Mouse (Mus musculus): ENCODE data around the gene Zc2hc1b. TPM values are rescaled to one million over a fixed set of nuclear protein-coding genes. Genes with fewer than 3 reads are reported as not detected.

Zc2hc1b gene
- polyA plus RNA-seq, 1 experiment, result not detected

DNA sequence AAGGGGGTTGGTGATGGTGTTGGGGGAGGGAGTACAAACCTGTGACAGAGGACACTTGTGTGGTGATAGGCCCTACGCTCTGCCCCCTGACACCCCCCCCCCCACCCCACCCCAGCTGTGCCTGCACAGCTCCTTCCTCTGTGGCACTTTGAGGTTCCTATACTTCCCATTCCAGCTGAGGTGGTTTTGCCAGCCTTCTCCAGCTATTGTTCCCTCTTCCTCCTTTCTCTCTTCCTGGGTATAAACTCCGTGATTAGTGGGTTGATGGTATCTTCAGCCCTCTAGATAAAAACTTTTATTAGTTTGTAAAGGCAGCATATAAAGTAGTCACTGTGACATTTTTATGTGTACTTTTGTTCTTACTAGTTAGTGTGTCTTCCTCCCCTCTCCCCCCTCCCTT lies 58.5 kb downstream of the Zc2hc1b start:
- no peak for DNase-seq
- no peak overlapping the region for H3K27ac ChIP-seq (ENCODE audit: insufficient read depth, low read length)
- no peak overlapping the region for H3K4me3 ChIP-seq (replicated peaks; ENCODE audit: insufficient read depth, low read depth, low read length)
- WGBS, result 84% methylated on average over 2 of the region's 2 CpGs
- no peaks in the 10 kb centered on the region for H3K27me3 ChIP-seq (ENCODE audit: control insufficient read depth, insufficient read depth, low read length)
- H3K4me1 ChIP-seq (ENCODE audit: control insufficient read depth, insufficient read depth, low read length), result no peaks in the 10 kb centered on the region
- TF ChIP-seq POLR2A (IDR thresholded peaks at IDR 0.05; ENCODE audit: borderline replicate concordance, insufficient read depth, low read length) (no peak), CTCF (IDR thresholded peaks at IDR 0.05; ENCODE audit: borderline replicate concordance, insufficient read depth, low read depth, low read length) (no peak)

DNA sequence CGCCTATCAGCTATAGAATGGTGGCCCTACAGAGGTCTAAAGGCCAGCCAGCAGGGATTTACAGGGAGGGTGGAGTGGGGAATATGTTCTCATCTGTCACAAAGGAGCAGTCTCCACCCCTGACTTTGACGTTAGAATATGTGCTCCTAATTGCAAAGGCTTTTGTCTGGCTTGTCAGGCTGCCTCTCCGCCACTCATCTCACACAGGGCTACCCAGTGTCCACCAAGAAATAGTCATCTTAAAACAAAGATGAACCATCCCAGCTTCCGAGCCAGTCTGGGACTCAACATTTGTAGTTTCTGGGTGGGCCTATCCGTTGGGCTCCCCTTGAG lies 59.1 kb downstream of the Zc2hc1b start:
- Histone ChIP-seq H3K27me3 (ENCODE audit: control insufficient read depth, insufficient read depth, low read length) (no peaks in the 10 kb centered on the region), H3K4me3 (replicated peaks; ENCODE audit: insufficient read depth, low read depth, low read length) (no peak overlapping the region), H3K4me1 (ENCODE audit: control insufficient read depth, insufficient read depth, low read length) (no peaks in the 10 kb centered on the region), H3K27ac (ENCODE audit: insufficient read depth, low read length) (no peak overlapping the region)
- WGBS, result 56% methylated on average over 5 of the region's 5 CpGs
- TF ChIP-seq POLR2A (IDR thresholded peaks at IDR 0.05; ENCODE audit: borderline replicate concordance, insufficient read depth, low read length) (no peak), CTCF (IDR thresholded peaks at IDR 0.05; ENCODE audit: borderline replicate concordance, insufficient read depth, low read depth, low read length) (no peak)
- no peak for DNase-seq

DNA sequence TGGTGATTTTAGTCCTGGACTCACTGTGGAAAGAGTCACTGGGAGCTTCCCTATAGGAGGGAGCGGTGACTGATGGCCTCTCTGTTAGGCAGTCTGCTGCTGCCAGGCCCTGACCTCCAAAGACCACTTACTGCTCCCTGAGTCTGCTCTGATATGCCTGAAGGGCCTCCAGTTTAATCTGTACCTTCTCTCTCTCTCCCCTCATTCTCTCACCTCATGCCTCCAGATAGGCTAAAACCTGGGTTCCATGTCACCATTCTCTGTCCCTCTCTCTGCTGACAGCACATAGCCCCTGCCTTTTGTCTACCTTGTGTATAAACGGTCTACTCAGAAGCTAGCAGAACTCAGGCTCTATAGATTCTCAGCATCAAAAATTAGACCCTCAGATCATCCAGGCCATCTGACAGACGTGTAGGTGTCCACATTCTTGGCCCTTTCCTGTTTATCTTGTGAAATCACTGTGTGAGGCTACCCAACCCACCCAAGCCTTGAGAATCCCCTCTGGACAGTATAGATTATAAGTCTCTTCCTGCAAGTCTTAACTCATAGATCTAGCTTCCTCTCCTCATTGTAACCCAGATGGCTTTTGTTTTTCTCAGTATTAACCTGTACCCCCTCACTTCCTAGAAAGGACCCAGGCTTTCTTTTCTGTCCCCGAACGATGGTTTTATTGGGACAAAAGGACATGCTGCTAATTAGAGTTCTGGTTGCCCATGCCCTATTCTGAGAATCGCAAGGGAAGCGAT lies 59.6 kb downstream of the Zc2hc1b start:
- DNase-seq, result no peak
- H3K4me3 ChIP-seq (replicated peaks; ENCODE audit: insufficient read depth, low read depth, low read length), result no peak overlapping the region
- TF ChIP-seq POLR2A (IDR thresholded peaks at IDR 0.05; ENCODE audit: borderline replicate concordance, insufficient read depth, low read length) (no peak), CTCF (IDR thresholded peaks at IDR 0.05; ENCODE audit: borderline replicate concordance, insufficient read depth, low read depth, low read length) (no peak)
- no peaks in the 10 kb centered on the region for H3K27me3 ChIP-seq (ENCODE audit: control insufficient read depth, insufficient read depth, low read length)
- WGBS, result 63% methylated on average over 7 of the region's 7 CpGs
- no peak overlapping the region for H3K27ac ChIP-seq (ENCODE audit: insufficient read depth, low read length)
- H3K4me1 ChIP-seq (ENCODE audit: control insufficient read depth, insufficient read depth, low read length), result no peaks in the 10 kb centered on the region

DNA sequence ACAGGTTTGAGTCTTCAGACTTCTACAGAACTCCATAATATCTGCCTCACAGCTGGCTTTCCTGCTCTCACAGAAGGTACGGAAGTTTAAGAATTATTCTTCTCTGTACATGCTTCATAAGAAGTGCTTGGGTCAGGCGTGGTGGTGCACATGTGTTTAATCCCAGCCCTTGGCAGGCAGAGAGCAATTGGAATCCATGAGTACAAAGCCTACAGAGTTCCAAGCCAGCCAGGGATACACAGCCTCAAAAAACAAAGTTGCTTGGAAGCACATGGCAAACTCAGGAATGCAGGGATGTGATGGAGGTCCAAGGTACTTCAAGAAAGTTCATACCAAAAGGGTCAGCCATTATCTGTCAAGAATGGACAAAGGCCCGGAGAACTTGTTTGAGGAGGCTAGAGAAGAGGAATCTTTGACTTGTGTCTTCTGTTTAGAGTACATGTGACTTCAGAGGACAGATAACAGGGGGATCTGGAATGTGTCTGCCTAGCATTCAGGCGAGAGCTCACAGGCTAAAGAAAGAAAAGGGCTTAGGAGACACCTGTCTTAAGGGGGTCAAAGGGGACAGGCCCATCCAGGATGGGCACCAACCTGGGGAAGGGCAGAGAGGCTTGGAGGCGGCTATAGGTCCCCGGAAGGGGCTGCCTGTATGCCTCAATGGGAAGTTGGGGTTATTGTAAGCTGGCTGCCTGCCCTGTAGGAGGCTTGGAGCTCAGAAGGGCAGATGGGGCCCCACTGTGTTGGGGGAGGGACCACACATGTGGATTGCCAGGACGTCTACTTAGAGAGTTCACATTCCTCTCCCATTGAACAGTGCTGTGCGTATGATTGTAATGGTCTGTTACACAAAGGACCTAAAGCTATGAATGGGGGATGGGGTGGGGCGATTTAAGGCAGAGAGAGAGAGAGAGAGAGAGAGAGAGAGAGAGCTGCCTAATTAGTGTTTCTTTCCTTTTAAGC lies 60.8 kb downstream of the Zc2hc1b start:
- TF ChIP-seq POLR2A (IDR thresholded peaks at IDR 0.05; ENCODE audit: borderline replicate concordance, insufficient read depth, low read length), result no peak
- TF ChIP-seq CTCF (IDR thresholded peaks at IDR 0.05; ENCODE audit: borderline replicate concordance, insufficient read depth, low read depth, low read length), result no peak

DNA sequence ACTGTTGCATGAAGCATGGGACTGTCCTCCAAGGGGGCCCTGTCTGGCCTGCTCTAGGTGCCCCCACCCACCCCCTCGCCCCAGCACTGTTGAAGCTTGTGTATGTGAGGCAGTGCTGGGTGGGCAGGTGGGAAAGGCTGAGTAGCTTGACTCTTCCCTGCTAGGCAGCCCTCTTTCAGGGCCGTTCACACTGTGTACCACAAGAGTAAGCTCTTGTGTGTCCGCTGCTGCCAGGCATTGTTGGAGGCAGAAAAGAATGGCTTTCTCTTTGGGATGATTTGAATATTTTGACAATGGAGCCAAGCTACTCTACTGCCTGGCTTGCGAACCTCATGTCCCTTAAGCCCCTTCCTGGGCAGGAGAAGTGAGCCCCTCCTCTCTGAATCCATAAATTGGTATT lies 62.8 kb downstream of the Zc2hc1b start:
- Histone ChIP-seq H3K27ac (ENCODE audit: insufficient read depth, low read length) (no peak overlapping the region), H3K4me1 (ENCODE audit: control insufficient read depth, insufficient read depth, low read length) (no peaks in the 10 kb centered on the region), H3K4me3 (replicated peaks; ENCODE audit: insufficient read depth, low read depth, low read length) (no peak overlapping the region), H3K27me3 (ENCODE audit: control insufficient read depth, insufficient read depth, low read length) (no peaks in the 10 kb centered on the region)
- DNase-seq, result no peak
- TF ChIP-seq CTCF (IDR thresholded peaks at IDR 0.05; ENCODE audit: borderline replicate concordance, insufficient read depth, low read depth, low read length), result no peak
- 62% methylated on average over 4 of the region's 4 CpGs for WGBS

More for the DNA sequence above, 60.8 kb downstream of the Zc2hc1b start:
- Histone ChIP-seq H3K4me3 (replicated peaks; ENCODE audit: insufficient read depth, low read depth, low read length) (no peak overlapping the region), H3K27ac (ENCODE audit: insufficient read depth, low read length) (no peak overlapping the region), H3K4me1 (ENCODE audit: control insufficient read depth, insufficient read depth, low read length) (no peaks in the 10 kb centered on the region), H3K27me3 (ENCODE audit: control insufficient read depth, insufficient read depth, low read length) (no peaks in the 10 kb centered on the region)
- WGBS, result 36% methylated on average over 9 of the region's 9 CpGs
- DNase-seq, result no peak

DNA sequence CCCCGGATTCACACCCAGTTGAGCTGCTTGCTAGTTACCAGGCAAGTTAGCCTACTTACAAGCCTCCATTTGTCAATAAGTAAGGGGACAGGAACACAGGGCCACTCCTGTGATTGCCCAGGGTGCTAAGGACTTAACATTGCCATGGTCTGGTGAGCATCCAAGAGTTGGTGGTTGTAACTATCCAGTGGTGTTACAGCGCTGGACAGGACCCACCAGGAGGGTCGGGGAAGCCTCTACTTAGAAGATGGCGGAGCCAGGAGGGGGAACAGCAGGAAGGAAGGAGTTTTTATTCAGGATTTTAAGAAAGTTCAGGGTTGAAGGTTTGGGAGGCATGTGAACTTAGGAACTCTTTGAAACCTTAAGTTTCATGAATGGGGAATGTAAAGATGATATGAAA lies 64.2 kb downstream of the Zc2hc1b start:
- Histone ChIP-seq H3K4me1 (ENCODE audit: control insufficient read depth, insufficient read depth, low read length) (no peaks in the 10 kb centered on the region), H3K27me3 (ENCODE audit: control insufficient read depth, insufficient read depth, low read length) (no peaks in the 10 kb centered on the region), H3K27ac (ENCODE audit: insufficient read depth, low read length) (no peak overlapping the region), H3K4me3 (replicated peaks; ENCODE audit: insufficient read depth, low read depth, low read length) (no peak overlapping the region)
- DNase-seq, result no peak
- no peak for TF ChIP-seq POLR2A (IDR thresholded peaks at IDR 0.05; ENCODE audit: borderline replicate concordance, insufficient read depth, low read length)
- TF ChIP-seq CTCF (IDR thresholded peaks at IDR 0.05; ENCODE audit: borderline replicate concordance, insufficient read depth, low read depth, low read length), result no peak
- 80% methylated on average over 4 of the region's 4 CpGs for WGBS

DNA sequence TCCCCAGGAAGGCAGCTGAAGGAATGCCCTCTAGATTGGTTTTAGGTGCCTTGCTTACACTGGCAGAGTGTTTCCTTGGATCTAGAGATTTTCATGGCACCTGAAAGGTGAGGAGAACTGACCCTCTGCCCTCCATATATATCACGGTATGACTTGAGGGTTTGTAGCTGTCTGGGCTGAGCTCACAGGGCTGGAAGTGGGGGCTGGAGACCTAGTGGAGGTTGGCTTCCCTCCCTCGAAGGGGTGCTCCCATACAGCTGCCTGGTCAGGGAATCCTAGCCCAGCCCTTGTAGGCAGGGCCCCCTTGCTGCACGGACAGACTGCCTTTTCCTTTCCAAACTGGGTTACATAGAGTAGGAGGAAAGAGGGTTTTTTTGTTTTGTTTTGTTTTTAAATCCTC lies 65.0 kb downstream of the Zc2hc1b start:
- H3K4me1 ChIP-seq (ENCODE audit: control insufficient read depth, insufficient read depth, low read length), result no peaks in the 10 kb centered on the region
- TF ChIP-seq CTCF (IDR thresholded peaks at IDR 0.05; ENCODE audit: borderline replicate concordance, insufficient read depth, low read depth, low read length) (no peak), POLR2A (IDR thresholded peaks at IDR 0.05; ENCODE audit: borderline replicate concordance, insufficient read depth, low read length) (no peak)
- H3K4me3 ChIP-seq (replicated peaks; ENCODE audit: insufficient read depth, low read depth, low read length), result no peak overlapping the region
- WGBS, result 68% methylated on average over 3 of the region's 3 CpGs
- no peak for DNase-seq
- H3K27ac ChIP-seq (ENCODE audit: insufficient read depth, low read length), result no peak overlapping the region
- H3K27me3 ChIP-seq (ENCODE audit: control insufficient read depth, insufficient read depth, low read length), result no peaks in the 10 kb centered on the region

GRCm38 (mm10) chr10:13109781-13110180 lies 68.0 kb downstream of the Zc2hc1b start:
- no peaks in the 10 kb centered on the region for H3K27me3 ChIP-seq (ENCODE audit: control insufficient read depth, insufficient read depth, low read length)
- H3K27ac ChIP-seq (ENCODE audit: insufficient read depth, low read length), result no peak overlapping the region
- no peak for DNase-seq
- H3K4me1 ChIP-seq (ENCODE audit: control insufficient read depth, insufficient read depth, low read length), result no peaks in the 10 kb centered on the region
- no peak for TF ChIP-seq POLR2A (IDR thresholded peaks at IDR 0.05; ENCODE audit: borderline replicate concordance, insufficient read depth, low read length)
- TF ChIP-seq CTCF (IDR thresholded peaks at IDR 0.05; ENCODE audit: borderline replicate concordance, insufficient read depth, low read depth, low read length), result no peak
- H3K4me3 ChIP-seq (replicated peaks; ENCODE audit: insufficient read depth, low read depth, low read length), result no peak overlapping the region
- 68% methylated on average over 1 of the region's 1 CpGs for WGBS
